Mouse (Mus musculus) gastrocnemius, postnatal 14 days (tissue): Measurements from ENCODE around the gene Gm29427. TPM values are rescaled to one million over a fixed set of nuclear protein-coding genes. Genes with fewer than 3 reads are reported as not detected.

ENCODE experiments used
- DNase-seq: peaks from one replicate; pipeline ENCODE4 v3.0.0; 2021; ENCODE audit warnings: mixed read lengths
- intact Hi-C: fragments of 180-260 bp; cut with DNase I; formaldehyde crosslinking; loops from one replicate; pipeline ENCODE4 v1.15.1; 2025; ENCODE audit warnings: low total_unique reads
- total RNA-seq, 2 experiments: library from RNA; stranded (reverse); gene quantifications; 2 replicates each; pipeline ENCODE4 v1.2.3; 2021

Gm29427 gene
- total RNA-seq, 2 experiments from 2014 or later, result 0.16 TPM; not detected in 1

- no peak for DNase-seq
- intact Hi-C loops, result no loop called here
These were observed 17.4 kb upstream of the Gm29427 start for GRCm38 (mm10) chr1:130732706-130733658.

- intact Hi-C loops, result no loop called here
- DNase-seq, result no peak
These were observed 16.2 kb upstream of the Gm29427 start, which contains the start of gene AA986860 for GRCm38 (mm10) chr1:130731741-130732337. Gene AA986860 (plus strand): TSS chr1:130731976.

GRCm38 (mm10) chr1:130729153-130729552 is 13.6 kb upstream of the Gm29427 start, which contains the start of gene Pfkfb2:
Gene Pfkfb2 (minus strand): TSS chr1:130729253.
- intact Hi-C loops, result no loop called here
- DNase-seq, result no peak

- DNase-seq, result no peak
- intact Hi-C loops, result no loop called here
These were observed 13.1 kb upstream of the Gm29427 start for GRCm38 (mm10) chr1:130728708-130729107.

GRCm38 (mm10) chr1:130728070-130728469 is 12.5 kb upstream of the Gm29427 start:
- intact Hi-C loops, result no loop called here

GRCm38 (mm10) chr1:130726396-130726795 is 10.8 kb upstream of the Gm29427 start:
- no peak for DNase-seq
- intact Hi-C loops, result no loop called here

More at GRCm38 (mm10) chr1:130728070-130728469, 12.5 kb upstream of the Gm29427 start:
- DNase-seq, result no peak

- no peak for DNase-seq
- intact Hi-C loops, result no loop called here
These were observed 8.6 kb upstream of the Gm29427 start for GRCm38 (mm10) chr1:130724206-130724605.

GRCm38 (mm10) chr1:130717291-130717871 is 1.8 kb upstream of the Gm29427 start, which contains the start of gene Yod1:
Gene Yod1 (plus strand): TSS chr1:130717327.
- DNase-seq, result peak; percentile 93
- intact Hi-C loops, result no loop called here

GRCm38 (mm10) chr1:130716513-130717290 is 1.1 kb upstream of the Gm29427 start:
- peak; percentile 42 for DNase-seq
- intact Hi-C loops, result no loop called here

GRCm38 (mm10) chr1:130716218-130716512 is 566 bp upstream of the Gm29427 start:
- DNase-seq, result no peak
- intact Hi-C loops, result no loop called here

- intact Hi-C loops, result no loop called here
- DNase-seq, result no peak
These were observed 1.6 kb downstream of the Gm29427 start for GRCm38 (mm10) chr1:130714046-130714445.

- intact Hi-C loops, result no loop called here
- no peak for DNase-seq
These were observed 5.1 kb downstream of the Gm29427 start for GRCm38 (mm10) chr1:130710283-130711080.

- DNase-seq, result no peak
- intact Hi-C loops, result no loop called here
These were observed 12.0 kb downstream of the Gm29427 start for GRCm38 (mm10) chr1:130703613-130704012.

GRCm38 (mm10) chr1:130701976-130702375 is 13.6 kb downstream of the Gm29427 start:
- no peak for DNase-seq
- intact Hi-C loops, result no loop called here

- no peak for DNase-seq
- intact Hi-C loops, result loop anchor here (10.0 kb wide), 1 partner anchor 85 kb away; no protein-coding TSS in a partner anchor
These were observed 15.5 kb downstream of the Gm29427 start for GRCm38 (mm10) chr1:130699937-130700633.

- intact Hi-C loops, result loop anchor here (10.0 kb wide), 1 partner anchor 86 kb away; no protein-coding TSS in a partner anchor
These were observed 17.0 kb downstream of the Gm29427 start for GRCm38 (mm10) chr1:130698601-130699000.

GRCm38 (mm10) chr1:130683905-130684304 is 31.7 kb downstream of the Gm29427 start:
- no peak for DNase-seq
- intact Hi-C loops, result no loop called here

More at GRCm38 (mm10) chr1:130698601-130699000, 17.0 kb downstream of the Gm29427 start:
- DNase-seq, result no peak
